Mouse (Mus musculus) hindbrain, embryonic 15.5 days (tissue): ENCODE measurements at regions not wholly inside any gene's neighbourhood (a gene's known extent, or its start where the extent isn't known, plus 50 kb on each side); places are given as distances from the start of the nearest gene placed in this dataset.
"Not testable (repeated sequence)": the region's sequence is repeated elsewhere in the genome, so short reads cannot be mapped to it uniquely, and the experiment has no call there.

ENCODE experiments used
- ATAC-seq: fragments of 200-750 bp; cut with Nextera tagmentation; 2 replicates; pipeline ENCODE4 v1.8.0; 2017; ENCODE audit warnings: low read depth, moderate number of reproducible peaks, moderate TSS enrichment; ENCODE audit not compliant: low FRiP score
- H3K27ac ChIP-seq: fragments of 300-500 bp; sonication (generic); replicated peaks from 2 replicates; pipeline ENCODE4 v1.5.1; 2015; ENCODE audit warnings: mild to moderate bottlenecking, inconsistent platforms
- H3K27me3 ChIP-seq: fragments of 300-500 bp; sonication (generic); 2 replicates; pipeline ENCODE4 v1.6.1; 2015; ENCODE audit warnings: control low read depth, inconsistent platforms
- H3K36me3 ChIP-seq: fragments of 300-500 bp; sonication (generic); 2 replicates; pipeline ENCODE4 v1.6.1; 2015; ENCODE audit warnings: control low read depth, inconsistent platforms
- H3K4me1 ChIP-seq: fragments of 300-500 bp; sonication (generic); replicated peaks from 2 replicates; pipeline ENCODE4 v1.6.1; 2015; ENCODE audit warnings: control low read depth, inconsistent platforms
- H3K4me2 ChIP-seq: fragments of 300-500 bp; sonication (generic); 2 replicates; pipeline ENCODE4 v1.6.1; 2015; ENCODE audit warnings: moderate library complexity, mild to moderate bottlenecking, inconsistent platforms
- H3K4me3 ChIP-seq: fragments of 300-500 bp; sonication (generic); 2 replicates; pipeline ENCODE4 v1.5.1; 2015; ENCODE audit warnings: mild to moderate bottlenecking, inconsistent platforms
- H3K9ac ChIP-seq: fragments of 300-500 bp; sonication (generic); 2 replicates; pipeline ENCODE4 v1.6.1; 2015; ENCODE audit warnings: inconsistent platforms
- H3K9me3 ChIP-seq: fragments of 300-500 bp; sonication (generic); 2 replicates; pipeline ENCODE4 v1.6.1; 2016; ENCODE audit warnings: control low read depth, inconsistent platforms
- WGBS: fragments of 180-500 bp; shearing (Covaris S2); methylation state at CpG from one replicate; pipeline ENCODE4 v1.1.7; 2015; 5-methylcytosine and 5-hydroxymethylcytosine counted together

DNA sequence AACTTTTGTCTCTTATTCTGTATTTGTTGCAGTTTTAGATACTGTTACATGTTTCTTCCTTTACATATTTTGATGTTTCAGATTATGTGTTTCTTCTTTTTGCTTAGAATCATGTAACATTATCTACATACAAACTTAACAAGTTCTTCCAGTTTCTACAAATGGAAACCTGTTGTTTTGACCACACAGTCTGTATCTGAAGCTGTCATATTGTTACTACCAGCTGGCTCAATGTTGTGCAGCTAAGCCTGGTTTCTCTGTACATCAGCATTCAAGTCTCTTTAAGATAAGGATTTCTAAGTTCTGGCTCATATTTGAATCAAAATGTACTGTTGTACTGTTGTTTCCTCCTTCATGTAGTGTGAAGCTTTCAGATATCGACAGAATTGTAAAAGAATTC, 65.4 kb upstream of the Vps41 start:
- Histone ChIP-seq H3K9ac (no peak overlapping the region), H3K4me1 (no peaks in the 10 kb centered on the region), H3K27me3 (no peaks in the 10 kb centered on the region), H3K9me3 (no peaks in the 10 kb centered on the region), H3K4me2 (no peak overlapping the region), H3K27ac (no peak overlapping the region), H3K36me3 (no peaks in the 10 kb centered on the region), H3K4me3 (no peak overlapping the region)
- ATAC-seq: no peak
- 91% methylated on average over 1 of the region's 1 CpGs for WGBS

DNA sequence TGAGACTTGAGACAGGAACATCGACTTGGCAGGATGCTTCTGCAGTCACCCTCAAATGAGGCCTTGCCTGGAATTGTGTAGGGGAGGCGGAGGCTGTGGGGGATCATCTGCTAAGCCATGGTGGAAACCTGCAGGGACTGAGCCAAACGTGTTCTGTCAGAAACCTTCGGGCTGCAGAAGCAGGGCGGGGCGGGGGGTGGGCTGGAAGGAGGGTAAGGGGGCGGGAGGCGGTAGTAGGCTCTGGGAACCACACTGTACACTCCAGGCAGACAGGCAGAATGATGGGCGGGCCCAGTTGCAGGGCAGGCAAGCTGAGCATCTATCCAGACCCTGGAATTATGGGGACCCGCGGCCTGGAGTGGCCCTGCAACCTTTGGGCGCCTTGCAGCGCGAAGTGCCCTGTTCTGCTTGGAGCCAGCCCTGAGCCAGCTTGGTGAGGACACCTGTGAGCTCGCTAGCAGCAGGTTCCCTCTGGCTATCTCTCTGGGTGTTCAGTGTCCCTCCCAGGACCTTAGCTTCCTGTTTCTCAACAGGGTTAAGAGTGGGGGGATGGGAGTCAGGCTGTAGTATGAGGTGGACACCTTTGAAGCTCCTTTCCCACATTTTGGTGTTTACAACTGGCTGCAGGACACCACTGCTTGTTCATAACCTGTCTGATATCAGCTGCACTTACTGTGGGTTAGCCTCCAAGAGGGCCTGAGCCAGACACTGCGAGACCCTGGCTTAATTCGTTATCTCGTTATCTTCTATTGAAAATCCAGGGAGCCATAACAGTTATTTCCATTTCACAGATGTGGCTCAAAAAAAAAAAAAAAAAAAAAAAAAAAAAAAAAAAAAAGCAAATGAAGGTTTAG, 102.1 kb upstream of the Vps41 start:
- peak overlapping the region; percentile 34 for H3K4me2 ChIP-seq
- H3K27ac ChIP-seq: no peak overlapping the region
- H3K4me3 ChIP-seq: no peak overlapping the region
- peak; percentile 61; the same call in 1 of the 2 replicates for ATAC-seq
- H3K9ac ChIP-seq: no peak overlapping the region
- H3K9me3 ChIP-seq: no peaks in the 10 kb centered on the region
- no peaks in the 10 kb centered on the region for H3K36me3 ChIP-seq
- WGBS: 21% methylated on average over 18 of the region's 18 CpGs
- H3K27me3 ChIP-seq: no peaks in the 10 kb centered on the region
- H3K4me1 ChIP-seq: peaks cover 5% of the 10 kb centered on the region; the same call in 1 of the 2 replicates

- ATAC-seq: peak; percentile 68; the same call in 1 of the 2 replicates
- peaks cover 9% of the 10 kb centered on the region for H3K4me1 ChIP-seq
- H3K4me2 ChIP-seq: peak overlapping the region; percentile 43
- H3K27me3 ChIP-seq: no peaks in the 10 kb centered on the region
- H3K4me3 ChIP-seq: peak overlapping the region; percentile 10; the same call in 1 of the 2 replicates
- H3K9me3 ChIP-seq: no peaks in the 10 kb centered on the region
- H3K36me3 ChIP-seq: no peaks in the 10 kb centered on the region
- no peak overlapping the region for H3K9ac ChIP-seq
- no peak overlapping the region; the same call in 1 of the 2 replicates for H3K27ac ChIP-seq
- WGBS: 29% methylated on average over 19 of the region's 19 CpGs
Measured at GRCm38 (mm10) chr13:18580718-18581550, 136.2 kb upstream of the Vps41 start.

DNA sequence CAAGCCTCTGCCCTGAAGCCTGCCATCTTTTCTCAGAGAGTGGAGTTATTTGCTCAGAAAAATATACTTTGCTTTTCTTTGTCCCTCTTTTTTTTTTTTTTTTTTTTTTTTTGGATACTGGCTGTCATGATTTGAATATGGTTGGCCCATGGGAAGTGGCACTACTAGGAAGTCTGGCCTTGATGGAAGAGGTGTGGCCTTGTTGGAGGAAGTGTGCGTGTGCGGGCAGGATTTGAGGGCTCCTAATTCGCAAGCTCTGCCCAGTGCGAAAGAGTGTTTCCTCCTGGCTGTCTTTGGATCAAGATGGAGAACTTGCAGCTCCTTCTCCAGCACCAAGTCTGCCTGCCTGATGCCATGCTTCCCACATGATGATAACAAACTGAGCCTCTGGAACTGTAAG, 141.1 kb upstream of the Vps41 start:
- no peak overlapping the region for H3K4me3 ChIP-seq
- no peaks in the 10 kb centered on the region for H3K27me3 ChIP-seq
- no peak overlapping the region for H3K4me2 ChIP-seq
- no peak overlapping the region for H3K9ac ChIP-seq
- peaks cover 5% of the 10 kb centered on the region for H3K4me1 ChIP-seq
- no peaks in the 10 kb centered on the region for H3K9me3 ChIP-seq
- ATAC-seq: no peak
- H3K27ac ChIP-seq: no peak overlapping the region
- H3K36me3 ChIP-seq: no peaks in the 10 kb centered on the region
- WGBS: 73% methylated on average over 4 of the region's 4 CpGs

GRCm38 (mm10) chr13:18575599-18575998, 141.5 kb upstream of the Vps41 start:
- no peaks in the 10 kb centered on the region for H3K9me3 ChIP-seq
- no peaks in the 10 kb centered on the region for H3K36me3 ChIP-seq
- ATAC-seq: no peak
- H3K4me3 ChIP-seq: no peak overlapping the region
- H3K4me1 ChIP-seq: peaks cover under 1% of the 10 kb centered on the region; the same call in 1 of the 2 replicates
- no peak overlapping the region for H3K27ac ChIP-seq
- H3K27me3 ChIP-seq: no peaks in the 10 kb centered on the region
- no peak overlapping the region for H3K4me2 ChIP-seq
- H3K9ac ChIP-seq: no peak overlapping the region
- 9% methylated on average over 5 of the region's 5 CpGs for WGBS

DNA sequence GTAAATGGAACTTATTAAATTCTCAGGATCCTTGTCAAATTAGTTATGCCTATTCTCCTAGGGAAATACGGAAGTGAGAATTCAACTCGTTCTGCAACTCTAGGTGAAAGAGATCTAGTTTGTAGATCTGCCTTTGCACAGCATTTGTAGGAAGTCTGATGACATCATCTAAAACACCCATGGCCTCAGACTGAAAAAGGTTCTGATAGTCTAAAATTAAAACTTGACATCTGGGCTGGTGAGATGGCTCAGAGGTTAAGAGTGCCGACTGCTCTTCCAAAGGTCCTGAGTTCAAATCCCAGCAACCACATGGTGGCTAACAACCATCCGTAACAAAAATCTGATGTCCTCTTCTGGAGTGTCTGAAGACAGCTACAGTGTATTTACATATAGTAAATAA, 144.5 kb upstream of the Pou6f2 start:
- H3K4me1 ChIP-seq, H3K9ac ChIP-seq, H3K27ac ChIP-seq, H3K4me2 ChIP-seq, H3K36me3 ChIP-seq, ATAC-seq, H3K9me3 ChIP-seq, H3K27me3 ChIP-seq, H3K4me3 ChIP-seq: not testable (repeated sequence)
- 94% methylated on average over 4 of the region's 4 CpGs for WGBS

DNA sequence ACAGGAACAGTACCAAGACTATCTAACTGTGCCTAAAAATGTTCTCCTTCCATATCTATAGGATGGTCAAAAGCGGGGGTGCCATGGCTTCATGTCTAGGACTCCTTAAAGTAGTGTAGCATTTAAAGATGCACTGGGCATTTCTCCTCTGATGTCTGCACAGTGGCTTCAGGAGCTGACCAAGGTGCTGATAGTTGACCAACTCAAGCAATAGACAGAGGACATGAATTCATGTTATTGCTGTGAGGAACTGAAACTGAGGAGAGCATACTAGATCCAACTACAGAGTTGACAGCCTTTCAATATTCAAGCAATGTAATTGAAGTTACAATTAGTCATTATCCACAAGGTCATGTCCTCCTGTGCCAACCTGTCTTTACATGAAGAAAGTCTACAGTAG, 133.0 kb upstream of the Pou6f2 start:
- WGBS: 67% methylated on average over 1 of the region's 1 CpGs
- no peak overlapping the region for H3K27ac ChIP-seq
- H3K9me3 ChIP-seq: no peaks in the 10 kb centered on the region
- no peaks in the 10 kb centered on the region for H3K36me3 ChIP-seq
- no peak overlapping the region for H3K4me3 ChIP-seq
- ATAC-seq: no peak
- H3K27me3 ChIP-seq: no peaks in the 10 kb centered on the region
- H3K4me1 ChIP-seq: no peaks in the 10 kb centered on the region
- no peak overlapping the region for H3K4me2 ChIP-seq
- no peak overlapping the region for H3K9ac ChIP-seq

DNA sequence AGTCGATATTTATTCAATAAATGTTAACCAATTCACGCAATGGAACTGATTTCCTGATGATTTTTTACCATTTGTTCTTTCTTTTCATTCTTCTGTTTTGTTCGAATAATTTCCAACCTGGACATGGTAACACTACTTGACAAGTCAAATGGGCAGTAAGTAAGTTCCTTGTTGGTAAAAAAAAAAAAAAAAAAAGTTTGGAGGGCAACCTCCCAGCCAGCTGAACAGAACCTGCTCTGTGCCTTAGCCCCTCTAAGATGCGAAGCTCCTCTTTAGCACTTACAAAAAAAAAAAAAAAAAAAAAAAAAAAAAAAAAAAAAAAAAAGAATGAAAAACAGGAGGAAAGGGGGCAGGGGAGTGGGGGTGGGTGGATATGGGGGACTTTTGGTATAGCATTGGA, 100.7 kb upstream of the Pou6f2 start:
- no peak for ATAC-seq
- Histone ChIP-seq H3K36me3 (no peaks in the 10 kb centered on the region), H3K9me3 (no peaks in the 10 kb centered on the region), H3K4me2 (peak overlapping the region; percentile 44), H3K27me3 (0 out of 2 replicates have a peak, but pooled peaks cover 2% of the 10 kb centered on the region), H3K27ac (no peak overlapping the region), H3K9ac (0 out of 2 replicates have a peak overlapping the region, but pooled peaks have one; percentile 16), H3K4me3 (peak overlapping the region; percentile 21), H3K4me1 (peaks cover 10% of the 10 kb centered on the region; the same call in 1 of the 2 replicates)
- WGBS: 17% methylated on average over 4 of the region's 4 CpGs

GRCm38 (mm10) chr13:18497582-18498157, 100.2 kb upstream of the Pou6f2 start:
- Histone ChIP-seq H3K4me1 (peaks cover 10% of the 10 kb centered on the region; the same call in 1 of the 2 replicates), H3K4me2 (peak overlapping the region; percentile 44), H3K36me3 (no peaks in the 10 kb centered on the region), H3K9ac (0 out of 2 replicates have a peak overlapping the region, but pooled peaks have one; percentile 16), H3K27ac (no peak overlapping the region), H3K9me3 (no peaks in the 10 kb centered on the region), H3K27me3 (0 out of 2 replicates have a peak, but pooled peaks cover 2% of the 10 kb centered on the region), H3K4me3 (peak overlapping the region; percentile 21)
- WGBS: 9% methylated on average over 5 of the region's 5 CpGs
- 0 out of 2 replicates have a peak, but pooled peaks have one; percentile 44 for ATAC-seq

DNA sequence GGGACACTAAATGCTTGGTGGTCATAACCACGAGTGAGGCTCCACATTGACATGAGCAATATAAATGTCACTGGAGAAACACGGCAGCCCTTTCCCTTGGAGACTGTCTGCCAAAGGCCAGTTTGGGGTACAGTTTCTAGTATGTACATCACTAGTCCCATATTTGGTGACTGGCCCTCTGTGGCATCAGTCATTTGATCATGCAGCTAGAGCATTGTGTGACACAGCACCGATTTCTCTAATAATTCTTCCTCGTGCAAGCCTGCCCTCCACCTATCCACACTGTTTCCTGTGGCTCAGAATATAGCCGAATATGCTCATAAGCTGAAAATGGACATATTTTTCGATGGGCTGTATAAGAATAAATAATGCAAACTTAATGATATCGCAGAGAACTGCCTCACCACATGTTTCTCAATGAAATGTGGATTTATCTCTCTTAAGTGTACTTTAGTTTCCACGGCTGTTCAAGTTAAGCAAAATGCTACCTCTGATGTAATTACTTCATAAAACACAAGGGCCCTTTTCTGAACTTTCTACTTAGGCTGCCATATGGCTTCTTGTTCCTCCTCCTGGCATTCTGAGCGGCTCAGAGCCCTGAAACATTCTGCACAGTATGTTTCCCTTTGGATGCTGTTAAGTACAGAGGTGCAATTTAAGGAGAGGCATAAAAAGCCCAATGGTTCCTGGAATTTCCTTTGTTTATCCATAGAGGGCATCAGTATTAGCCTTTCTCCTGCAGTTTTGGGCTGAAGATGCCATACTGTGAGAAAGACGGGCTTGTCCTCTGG, 97.7 kb upstream of the Pou6f2 start:
- Histone ChIP-seq H3K4me1 (peaks cover 10% of the 10 kb centered on the region; the same call in 1 of the 2 replicates), H3K4me2 (0 out of 2 replicates have a peak overlapping the region, but pooled peaks have one; percentile 13), H3K4me3 (no peak overlapping the region), H3K9me3 (no peaks in the 10 kb centered on the region), H3K36me3 (no peaks in the 10 kb centered on the region), H3K9ac (no peak overlapping the region), H3K27me3 (0 out of 2 replicates have a peak, but pooled peaks cover 2% of the 10 kb centered on the region), H3K27ac (no peak overlapping the region)
- ATAC-seq: peak; percentile 69; the same call in 1 of the 2 replicates
- WGBS: 57% methylated on average over 10 of the region's 10 CpGs

- H3K27me3 ChIP-seq, H3K9ac ChIP-seq, ATAC-seq, H3K4me2 ChIP-seq, H3K27ac ChIP-seq, H3K9me3 ChIP-seq, H3K4me1 ChIP-seq, H3K36me3 ChIP-seq, H3K4me3 ChIP-seq: not testable (repeated sequence)
- 32% methylated on average over 4 of the region's 4 CpGs for WGBS
Measured at GRCm38 (mm10) chr13:18485785-18486184, 88.3 kb upstream of the Pou6f2 start.
